ENCODE assay signal across 10 mouse cellular contexts in the genomic region with DNA sequence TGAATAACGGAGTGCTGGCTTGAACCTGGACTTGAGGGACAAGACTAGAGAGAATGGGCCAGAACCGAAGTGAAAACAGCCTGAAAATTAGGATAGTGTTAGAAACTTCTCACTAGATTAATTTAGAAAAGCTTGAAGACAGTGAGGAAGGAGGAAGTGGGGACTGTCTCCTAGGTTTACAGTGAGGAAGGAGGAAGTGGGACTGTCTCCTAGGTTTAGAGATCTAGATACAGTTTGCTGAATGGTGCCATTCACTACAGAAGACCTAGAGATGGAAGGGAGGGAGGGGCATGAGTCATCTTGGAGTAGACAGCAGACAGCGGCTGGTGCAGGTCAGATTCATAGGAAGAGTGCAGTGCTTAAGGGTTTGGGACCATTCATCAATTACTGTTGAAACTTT. TPM values are rescaled to one million over a fixed set of nuclear protein-coding genes. Genes with fewer than 3 reads are reported as not detected.
"Had no signal": no experiment of that assay in that cellular context is flagged by ENCODE, and none has a peak within 500 bp of the region (broad histone marks: within the 10 kb centered on the region; RNA-seq: fewer than 3 reads in every experiment).

No protein-coding gene starts in this region.

- ATAC-seq: liver, postnatal 0 days; lung, postnatal 0 days had no signal

- DNase-seq: kidney, postnatal 14 days; kidney, postnatal 4 days; left cerebral cortex, postnatal 4 days; liver, postnatal 0 days; lung, embryonic 14.5 days; midbrain, embryonic 14.5 days; thymus, adult 2 months; thymus, postnatal 14 days had no signal

RNA-seq across cellular contexts. Expression of gene Slfnl1, which starts 8.9 kb away (rescaled TPM):
- total RNA-seq: megakaryocyte-erythroid progenitor cell, adult 5-6 weeks had no signal
